In genomic region chr17:12935719-12936118, GRCm38 (mm10) we compare ENCODE assay signal across 26 mouse cellular contexts. TPM values are rescaled to one million over a fixed set of nuclear protein-coding genes. Genes with fewer than 3 reads are reported as not detected.
A peak's percentile ranks its signal among the peaks of the same experiment; 100 is the strongest.
DNase-seq lines count a peak whose midpoint lies in the region; ATAC-seq and TF ChIP-seq lines count a peak whose summit lies in the region.
"Had no signal": no experiment of that assay in that cellular context is flagged by ENCODE, and none has a peak within 500 bp of the region (broad histone marks: within the 10 kb centered on the region; RNA-seq: fewer than 3 reads in every experiment).

No protein-coding gene starts in this region.

- no peak overlapping the region for H3K27ac ChIP-seq in intestine, embryonic 16.5 days (ENCODE audit: low read length)
- no peak overlapping the region for H3K27ac ChIP-seq in left cerebral cortex, adult 2 months
- H3K27ac ChIP-seq: forebrain, embryonic 12.5 days; heart, embryonic 10.5 days; hindbrain, embryonic 15.5 days; lung, embryonic 15.5 days; neural tube, embryonic 13.5 days had no signal

- no peak for TF ChIP-seq CTCF in brain, embryonic 14.5 days (IDR thresholded peaks at IDR 0.05; ENCODE audit: borderline replicate concordance, extremely low read depth, insufficient read depth, insufficient read length)
- TF ChIP-seq CTCF in left cerebral cortex, adult 2 months (IDR thresholded peaks at IDR 0.05): no peak

- peak; percentile 32 to 77 for DNase-seq in kidney, adult 8-10 months
- no peak for DNase-seq in kidney, adult 18-20 months
- DNase-seq in brain, embryonic 14.5 days (ENCODE audit: low read depth): peak; percentile 17
- DNase-seq in kidney, postnatal 36 days: peak; percentile 28 to 83
- no peak for DNase-seq in neural tube, embryonic 10.5 days (ENCODE audit: extremely low spot score, low spot score)
- no peak for DNase-seq in left cerebral cortex, adult 2 months (ENCODE audit: extremely low spot score in 1 of 2, low spot score in 2 of 2)
- DNase-seq in left cerebral cortex, adult 11 months (ENCODE audit: low spot score): no peak
- DNase-seq: adrenal gland, adult 2 months; B cell, adult 2 months; cerebellum, adult 18-20 months; cerebellum, postnatal 14 days; lung, postnatal 4 days; midbrain, embryonic 14.5 days; thymus, adult 2 months had no signal

- no peaks in the 10 kb centered on the region for H3K27me3 ChIP-seq in intestine, embryonic 16.5 days (replicated peaks; ENCODE audit: control insufficient read depth, insufficient read depth, low read length)
- H3K27me3 ChIP-seq: CH12.LX; forebrain, embryonic 12.5 days; hindbrain, embryonic 15.5 days; lung, embryonic 15.5 days; neural tube, embryonic 13.5 days; Patski had no signal

- TF ChIP-seq POLR2A in brain, embryonic 14.5 days (IDR thresholded peaks at IDR 0.05; ENCODE audit: borderline replicate concordance, extremely low read depth, insufficient read depth, insufficient read length, poor library complexity, severe bottlenecking): no peak

- no peaks in the 10 kb centered on the region for H3K9me3 ChIP-seq in intestine, embryonic 16.5 days (ENCODE audit: control insufficient read depth, low read length)
- H3K9me3 ChIP-seq: forebrain, embryonic 12.5 days; G1E; heart, embryonic 10.5 days; hindbrain, embryonic 15.5 days; lung, embryonic 15.5 days; neural tube, embryonic 13.5 days had no signal

- no peak overlapping the region for H3K4me3 ChIP-seq in intestine, embryonic 16.5 days (ENCODE audit: low read length)
- H3K4me3 ChIP-seq in left cerebral cortex, adult 2 months: no peak overlapping the region
- H3K4me3 ChIP-seq: forebrain, embryonic 12.5 days; heart, embryonic 10.5 days; hindbrain, embryonic 15.5 days; lung, embryonic 15.5 days; neural tube, embryonic 13.5 days had no signal

- intact Hi-C loops in left cerebral cortex, adult 2 months (cut with DNase I): no loop called here

- peak; percentile 45; the same call in 1 of the 2 replicates for ATAC-seq in intestine, embryonic 16.5 days
- ATAC-seq: Patski had no signal

- WGBS in intestine, embryonic 16.5 days: 60% methylated on average over 4 of the region's 4 CpGs

- H3K4me2 ChIP-seq in intestine, embryonic 16.5 days (ENCODE audit: low read depth, low read length): no peak overlapping the region
- H3K4me2 ChIP-seq: forebrain, embryonic 12.5 days; hindbrain, embryonic 15.5 days; lung, embryonic 15.5 days; neural tube, embryonic 13.5 days had no signal

- H3K9ac ChIP-seq in intestine, embryonic 16.5 days (ENCODE audit: low read depth, low read length): no peak overlapping the region
- H3K9ac ChIP-seq: forebrain, embryonic 12.5 days; hindbrain, embryonic 15.5 days; lung, embryonic 15.5 days; neural tube, embryonic 13.5 days had no signal

- H3K4me1 ChIP-seq in intestine, embryonic 16.5 days (ENCODE audit: control insufficient read depth, insufficient read depth, low read length): peaks cover 3% of the 10 kb centered on the region; the same call in 1 of the 2 replicates

- H3K36me3 ChIP-seq in intestine, embryonic 16.5 days (ENCODE audit: control insufficient read depth, insufficient read depth, low read length): no peaks in the 10 kb centered on the region
- H3K36me3 ChIP-seq: forebrain, embryonic 12.5 days; G1E; heart, embryonic 10.5 days; hindbrain, embryonic 15.5 days; lung, embryonic 15.5 days; neural tube, embryonic 13.5 days had no signal

RNA-seq across cellular contexts. Expression of gene Acat3, which starts 4.7 kb away (rescaled TPM):
- 0.39 and 0.74 TPM in 2 replicates for polyA plus RNA-seq in brain, embryonic 14.5 days (2012; rRNA removed)
- polyA plus RNA-seq in intestine, embryonic 16.5 days (2015; fragmentation: Nextera tagmentation; extraction: Ambion mirVana): 0.91 and 0.99 TPM in 2 replicates
- 1 to 10 TPM; 5.0 TPM for total RNA-seq in left cerebral cortex, adult 2 months (2021)
- total RNA-seq: gastrocnemius, adult 8-10 months had no signal

RNA-seq across cellular contexts. Expression of gene Mrpl18, which starts 19.6 kb away (rescaled TPM):
- polyA plus RNA-seq in brain, embryonic 14.5 days (2012; rRNA removed): 56.8 and 58.2 TPM in 2 replicates
- 159 and 183 TPM in 2 replicates for polyA plus RNA-seq in intestine, embryonic 16.5 days (2015; fragmentation: Nextera tagmentation; extraction: Ambion mirVana)
- total RNA-seq in left cerebral cortex, adult 2 months (2021): 10 to 100 TPM; 56.1 to 60.5 TPM

RNA-seq across cellular contexts. Expression of gene Tcp1, which starts 20.2 kb away (rescaled TPM):
- 187 and 246 TPM in 2 replicates for polyA plus RNA-seq in brain, embryonic 14.5 days (2012; rRNA removed)
- polyA plus RNA-seq in intestine, embryonic 16.5 days (2015; fragmentation: Nextera tagmentation; extraction: Ambion mirVana): 307 and 348 TPM in 2 replicates
- 100 to 1,000 TPM; 193 to 195 TPM for total RNA-seq in left cerebral cortex, adult 2 months (2021)

RNA-seq across cellular contexts. Expression of gene Acat2, which starts 24.8 kb away (rescaled TPM):
- polyA plus RNA-seq in brain, embryonic 14.5 days (2012; rRNA removed): 122 and 143 TPM in 2 replicates
- polyA plus RNA-seq in intestine, embryonic 16.5 days (2015; fragmentation: Nextera tagmentation; extraction: Ambion mirVana): 253 and 259 TPM in 2 replicates
- total RNA-seq in left cerebral cortex, adult 2 months (2021): 10 to 100 TPM; 53.4 to 55.6 TPM

RNA-seq across cellular contexts. Expression of gene Pnldc1, which starts 25.7 kb away (rescaled TPM):
- 4.0 and 5.3 TPM in 2 replicates for polyA plus RNA-seq in brain, embryonic 14.5 days (2012; rRNA removed)
- polyA plus RNA-seq in intestine, embryonic 16.5 days (2015; fragmentation: Nextera tagmentation; extraction: Ambion mirVana): 0.53 and 1.1 TPM in 2 replicates
- total RNA-seq in left cerebral cortex, adult 2 months (2021): 1 to 10 TPM; 2.8 to 4.0 TPM
- total RNA-seq: hematopoietic stem cell, adult 5-6 weeks; megakaryocyte-erythroid progenitor cell, adult 5-6 weeks had no signal
- polyA plus RNA-seq: G1E had no signal

Comparison
In these comparisons a context has a peak if more than half of its experiments do, and no peak if none do; other contexts are left out.
1. DNase-seq: peak in kidney, adult 8-10 months (2 of 2), brain, embryonic 14.5 days (single experiment) and kidney, postnatal 36 days (2 of 2); none in kidney, adult 18-20 months (single experiment), neural tube, embryonic 10.5 days (single experiment), left cerebral cortex, adult 2 months (0 of 2) and left cerebral cortex, adult 11 months (single experiment).